In the genomic region with DNA sequence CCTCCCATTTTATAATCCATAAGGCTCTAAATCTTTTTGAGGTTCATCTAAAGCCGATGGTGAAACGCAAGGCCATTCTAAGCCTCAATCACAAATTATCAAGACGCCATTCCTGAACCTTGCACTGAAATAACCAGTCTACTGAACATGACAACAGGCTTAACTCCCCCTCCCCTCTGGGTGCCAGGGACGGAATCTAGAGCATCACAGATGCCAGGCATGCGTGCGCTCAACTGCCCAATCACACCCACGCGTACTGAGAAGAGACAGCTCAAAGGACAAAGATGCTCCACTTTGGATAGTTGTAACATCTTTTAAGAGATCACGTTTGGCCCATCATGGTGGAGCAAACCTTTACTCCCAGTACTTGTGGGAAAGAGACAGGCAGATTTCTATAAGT, we compare ENCODE assay signal across 12 mouse cellular contexts.
"Had no signal": no experiment of that assay in that cellular context is flagged by ENCODE, and none has a peak within 500 bp of the region (broad histone marks: within the 10 kb centered on the region; RNA-seq: fewer than 3 reads in every experiment).

No protein-coding gene starts in this region.

- H3K36me3 ChIP-seq: limb, embryonic 10.5 days; liver, embryonic 15.5 days; midbrain, embryonic 13.5 days had no signal

- H3K9ac ChIP-seq: liver, embryonic 15.5 days; midbrain, embryonic 13.5 days had no signal

- H3K9me3 ChIP-seq: limb, embryonic 10.5 days; liver, embryonic 15.5 days; midbrain, embryonic 13.5 days had no signal

- H3K4me2 ChIP-seq: liver, embryonic 11.5 days; liver, embryonic 15.5 days; midbrain, embryonic 13.5 days had no signal

- DNase-seq: kidney, postnatal 10 days; kidney, postnatal 4 days; lung, adult 2 months; lung, postnatal 36 days; thymus, postnatal 4 days had no signal

- ATAC-seq: lung, postnatal 0 days; midbrain, embryonic 13.5 days had no signal

- H3K4me3 ChIP-seq: layer of hippocampus, adult 2 months; limb, embryonic 10.5 days; liver, embryonic 15.5 days; midbrain, embryonic 13.5 days had no signal

- H3K27me3 ChIP-seq: liver, embryonic 15.5 days; midbrain, embryonic 13.5 days had no signal

- H3K27ac ChIP-seq: layer of hippocampus, adult 2 months; limb, embryonic 10.5 days; midbrain, embryonic 13.5 days; stomach, postnatal 0 days had no signal
